Mouse (Mus musculus): ENCODE results near the gene 2810408A11Rik. TPM values are rescaled to one million over a fixed set of nuclear protein-coding genes. Genes with fewer than 3 reads are reported as not detected.

The 2810408A11Rik gene
- under 1 TPM; 0.43 to 0.81 (median 0.60) TPM for total RNA-seq (2022)

DNA sequence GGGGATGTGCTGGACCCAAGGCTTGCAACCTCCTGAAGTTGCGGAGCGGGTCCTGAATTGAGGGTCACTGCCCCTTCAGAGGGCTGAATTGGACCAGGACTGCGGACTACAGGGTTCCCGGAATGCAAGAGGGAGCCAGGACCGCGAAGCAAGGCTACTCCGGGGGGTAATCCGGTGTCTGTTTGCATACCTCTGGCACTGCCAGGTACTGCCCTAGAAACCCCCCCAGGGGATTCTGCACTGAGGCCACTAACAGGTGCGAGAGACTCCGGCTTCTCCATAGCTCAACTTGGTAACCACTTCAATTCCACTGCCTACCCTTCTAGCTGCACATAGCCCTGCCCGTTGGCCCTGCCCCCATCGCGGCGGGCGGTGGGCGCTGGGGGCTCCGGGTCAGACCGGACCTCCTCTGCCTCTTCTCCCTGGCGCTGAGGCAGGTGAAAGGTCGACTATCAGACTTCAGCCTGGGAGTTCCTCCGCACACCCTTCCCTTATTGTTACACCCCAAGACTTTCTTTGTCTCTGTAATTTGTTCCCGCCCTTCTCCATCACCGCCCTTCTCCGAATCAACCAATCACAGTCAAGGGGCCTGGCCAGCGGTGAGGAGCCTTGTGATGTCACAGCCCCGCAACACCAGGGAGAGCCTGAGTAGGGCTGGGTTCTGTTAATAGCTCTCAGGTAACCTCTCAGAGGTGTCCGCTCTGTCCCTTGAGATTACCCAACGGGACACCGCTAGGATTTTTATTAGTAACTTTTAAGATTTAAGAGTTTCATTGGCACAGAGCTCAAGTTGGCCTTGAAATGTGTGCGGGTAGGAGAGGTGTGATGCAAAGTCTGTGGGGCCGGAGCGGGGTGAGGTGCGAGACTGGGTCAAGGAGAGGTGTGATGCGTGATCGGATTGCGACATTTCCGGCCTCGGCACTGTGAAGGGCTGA is at the start of gene 2810408A11Rik, which contains the start of gene Neurl4:
2810408A11Rik (minus strand) TSS at position 517 of the 935 bp plus-strand sequence.
Neurl4 (plus strand) TSS at position 602 of the 935 bp plus-strand sequence.
- peak; percentile 94 for DNase-seq (ENCODE audit: low spot score)

DNA sequence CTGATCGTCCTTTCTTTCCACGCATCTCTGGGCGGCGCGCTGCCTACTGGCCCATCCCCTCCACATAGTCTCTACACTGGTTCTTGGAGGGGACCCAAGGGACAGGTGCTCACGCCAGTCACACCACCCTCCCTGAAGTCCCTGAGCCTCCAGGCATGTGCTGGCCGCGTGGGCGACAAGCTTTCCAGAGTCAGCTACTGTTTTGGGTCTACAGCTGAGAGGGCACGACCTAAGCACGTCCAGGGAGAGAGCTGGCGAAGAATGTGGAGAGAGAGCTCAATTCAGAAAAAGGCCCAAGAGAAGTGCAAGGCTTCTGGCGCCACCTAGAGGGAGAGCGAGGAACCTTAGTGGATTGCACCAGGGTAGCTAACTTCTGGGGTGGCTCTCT is 48.0 kb upstream of the 2810408A11Rik start:
- DNase-seq (ENCODE audit: low spot score): peak; percentile 91

DNA sequence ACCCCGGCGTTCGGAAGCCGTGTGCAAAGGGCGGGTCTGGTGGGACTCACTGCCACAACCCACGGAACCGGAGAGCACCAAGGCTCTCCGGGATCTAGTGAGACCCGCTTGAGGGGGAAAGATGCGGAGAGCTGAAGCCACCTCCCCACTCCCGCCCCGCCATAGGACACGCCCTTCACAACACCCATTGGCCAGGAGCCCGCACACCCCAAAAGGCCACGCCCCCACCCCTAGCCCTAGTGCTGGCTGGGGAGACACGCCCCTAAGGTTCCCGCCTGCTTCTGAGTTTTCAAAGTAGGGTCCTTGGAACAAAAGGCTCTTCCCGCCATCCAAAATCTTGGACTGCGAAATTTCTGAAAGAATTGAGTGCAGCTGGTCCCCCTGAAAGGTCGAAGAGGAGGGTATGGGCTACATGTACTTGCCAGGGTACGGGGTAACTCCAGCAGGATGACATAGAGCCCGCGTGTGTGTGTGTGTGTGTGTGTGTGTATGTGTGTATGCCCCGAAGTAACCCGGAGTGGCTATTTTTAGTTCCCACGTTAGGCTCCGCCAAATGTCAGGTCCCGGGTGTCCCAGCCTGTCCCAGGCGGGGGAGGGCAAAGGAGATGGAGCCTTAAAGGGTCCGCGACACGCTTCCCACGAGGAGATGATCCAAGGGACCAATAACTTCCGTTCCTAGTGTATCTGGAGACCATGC is 47.4 kb upstream of the 2810408A11Rik start, which contains the start of gene Slc2a4:
Slc2a4 (minus strand) TSS at position 123 of the 697 bp plus-strand sequence.
- peak; percentile 91 for DNase-seq (ENCODE audit: low spot score)

DNA sequence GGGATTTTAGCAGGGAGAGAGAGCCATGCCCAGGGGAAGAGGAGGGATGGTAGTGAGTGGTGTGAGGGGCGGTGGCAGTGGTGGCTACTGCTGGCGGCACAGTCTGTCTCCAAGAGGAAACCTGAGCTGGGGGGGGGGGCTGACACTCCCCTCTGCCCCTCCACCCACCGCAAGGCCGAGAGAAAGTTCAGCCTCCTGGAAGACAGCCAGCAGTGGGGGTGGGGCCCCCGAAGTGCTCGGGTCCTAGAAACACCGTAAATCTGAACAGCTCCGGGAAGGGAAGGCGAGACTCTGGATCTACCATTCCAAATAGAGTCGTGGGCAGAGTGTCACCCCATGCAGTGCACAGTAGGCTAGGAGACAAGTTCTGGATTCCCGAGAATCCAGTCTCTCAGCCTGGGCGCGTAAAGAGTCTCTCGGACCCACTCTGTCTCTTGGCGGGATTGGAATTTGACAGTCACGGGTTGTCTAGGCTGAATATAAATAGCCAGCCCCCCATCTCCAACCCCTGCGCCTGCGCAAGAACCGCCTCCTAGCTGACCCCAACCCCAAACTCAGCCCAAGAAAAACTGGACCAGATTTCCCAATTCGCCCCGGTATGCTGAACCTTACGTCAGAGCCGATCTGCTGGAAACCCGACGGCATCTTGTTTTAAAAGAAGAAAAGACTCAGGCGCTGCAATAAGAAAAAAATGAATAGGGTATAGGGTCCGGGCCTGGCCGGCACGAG is 46.7 kb upstream of the 2810408A11Rik start:
- peak; percentile 54 for DNase-seq (ENCODE audit: low spot score)

DNA sequence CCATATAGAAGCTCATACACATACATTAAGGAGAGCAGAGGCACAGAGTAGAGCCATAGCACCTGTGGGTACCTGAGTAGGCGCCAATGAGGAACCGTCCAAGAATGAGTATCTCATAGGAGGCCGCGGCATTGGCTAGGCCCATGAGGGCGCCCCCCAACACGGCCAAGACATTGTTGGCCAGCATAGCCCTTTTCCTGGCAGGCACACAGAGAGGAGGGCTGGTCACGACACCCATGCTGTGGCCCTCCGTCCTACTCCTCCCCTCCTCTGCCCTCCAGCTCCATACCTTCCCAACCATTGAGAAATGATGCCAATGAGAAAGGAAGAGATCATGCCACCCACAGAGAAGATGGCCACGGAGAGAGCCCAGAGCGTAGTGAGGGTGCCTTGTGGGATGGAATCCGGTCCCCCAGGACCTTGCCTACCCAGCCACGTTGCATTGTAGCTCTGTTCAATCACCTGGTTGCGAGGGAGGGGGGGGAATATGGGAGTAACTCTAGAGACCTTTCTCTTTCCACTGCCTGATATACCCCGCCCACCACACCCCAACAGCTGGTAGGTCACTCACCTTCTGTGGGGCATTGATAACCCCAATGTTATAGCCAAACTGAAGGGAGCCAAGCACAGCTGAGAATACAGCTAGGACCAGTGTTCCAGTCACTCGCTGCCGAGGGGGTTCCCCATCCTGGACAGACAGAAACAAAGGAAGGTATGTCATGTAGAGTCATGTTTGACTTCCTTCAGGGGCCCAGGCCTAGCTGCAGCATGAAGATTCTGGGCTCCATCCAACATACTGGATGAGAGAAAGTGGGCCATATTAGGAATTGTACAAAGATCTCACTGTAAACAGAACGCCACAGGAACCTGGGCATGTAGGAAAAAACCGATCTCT is 45.5 kb upstream of the 2810408A11Rik start:
- no peak for DNase-seq (ENCODE audit: low spot score)

DNA sequence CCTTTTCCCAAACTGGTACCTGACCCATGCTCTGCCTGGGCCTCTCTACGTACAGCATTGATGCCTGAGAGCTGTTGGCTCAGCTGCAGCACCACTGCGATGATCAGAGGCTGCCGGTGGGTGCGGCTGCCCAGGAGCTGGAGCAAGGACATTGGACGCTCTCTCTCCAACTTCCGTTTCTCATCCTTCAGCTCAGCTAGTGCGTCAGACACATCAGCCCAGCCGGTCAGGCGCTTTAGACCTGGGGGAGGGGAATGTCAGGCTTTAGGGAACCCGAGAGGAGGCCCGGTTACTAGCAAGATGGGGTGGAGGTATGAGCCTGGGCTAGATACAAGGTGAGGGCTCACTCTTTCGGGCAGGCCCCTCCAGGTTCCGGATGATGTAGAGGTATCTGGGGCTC is 44.4 kb upstream of the 2810408A11Rik start:
- no peak for DNase-seq (ENCODE audit: low spot score)

DNA sequence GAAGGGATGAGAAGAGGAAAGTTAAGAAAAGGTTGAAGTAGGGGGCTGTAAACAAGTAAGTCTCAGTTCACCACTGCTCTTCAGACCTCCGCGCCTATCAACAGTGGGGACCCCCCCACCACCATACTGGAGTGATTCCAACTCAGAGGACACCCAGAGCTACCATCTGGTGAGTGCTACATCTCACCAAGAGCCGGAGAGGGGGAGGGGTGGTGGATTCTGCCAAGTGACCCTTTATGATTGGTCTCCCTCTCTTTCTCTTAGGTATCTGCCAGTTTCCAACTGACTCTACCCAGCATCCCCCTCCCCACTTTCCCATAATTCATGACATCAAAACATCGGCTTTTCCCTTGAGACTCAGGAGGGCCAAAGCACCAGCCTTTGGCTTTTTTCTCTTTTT is 40.2 kb upstream of the 2810408A11Rik start:
- DNase-seq (ENCODE audit: low spot score): no peak

DNA sequence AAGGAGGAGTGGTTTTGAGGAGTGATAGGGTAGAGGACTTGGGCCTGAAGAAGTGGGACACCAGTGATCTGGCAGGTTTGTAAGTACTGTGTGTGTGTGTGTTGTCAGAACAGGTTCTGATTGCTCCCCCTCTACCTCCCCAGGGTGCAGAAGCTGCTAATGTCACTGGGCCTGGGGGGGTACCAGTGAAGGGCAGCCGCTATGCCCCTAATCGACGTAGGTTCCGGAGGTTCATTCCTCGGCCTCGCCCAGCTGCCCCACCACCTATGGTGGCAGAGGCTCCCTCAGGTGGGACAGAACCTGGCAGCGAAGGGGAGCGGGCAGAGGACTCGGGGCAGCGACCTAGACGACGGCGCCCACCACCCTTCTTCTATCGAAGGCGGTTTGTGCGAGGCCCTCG is 38.9 kb upstream of the 2810408A11Rik start:
- DNase-seq (ENCODE audit: low spot score): no peak

DNA sequence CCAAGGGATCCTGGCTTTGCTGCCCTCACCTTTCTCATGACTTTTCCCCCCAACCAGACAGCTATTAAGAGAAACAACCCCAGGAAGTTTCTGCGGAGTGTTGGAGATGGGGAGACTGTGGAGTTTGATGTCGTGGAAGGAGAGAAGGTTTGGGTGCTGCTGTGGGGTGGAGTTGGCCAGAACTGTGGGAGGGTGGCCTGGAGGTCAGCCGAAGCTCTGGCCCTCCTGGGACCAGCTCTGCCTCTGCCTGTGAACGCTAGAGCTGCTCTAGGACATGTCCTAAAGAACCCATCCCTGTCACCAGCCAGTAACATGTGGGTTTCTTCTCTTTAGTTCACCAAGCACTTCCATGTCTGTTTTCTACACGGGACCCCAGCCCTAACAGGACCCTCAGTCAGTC is 38.4 kb upstream of the 2810408A11Rik start:
- DNase-seq (ENCODE audit: low spot score): no peak

DNA sequence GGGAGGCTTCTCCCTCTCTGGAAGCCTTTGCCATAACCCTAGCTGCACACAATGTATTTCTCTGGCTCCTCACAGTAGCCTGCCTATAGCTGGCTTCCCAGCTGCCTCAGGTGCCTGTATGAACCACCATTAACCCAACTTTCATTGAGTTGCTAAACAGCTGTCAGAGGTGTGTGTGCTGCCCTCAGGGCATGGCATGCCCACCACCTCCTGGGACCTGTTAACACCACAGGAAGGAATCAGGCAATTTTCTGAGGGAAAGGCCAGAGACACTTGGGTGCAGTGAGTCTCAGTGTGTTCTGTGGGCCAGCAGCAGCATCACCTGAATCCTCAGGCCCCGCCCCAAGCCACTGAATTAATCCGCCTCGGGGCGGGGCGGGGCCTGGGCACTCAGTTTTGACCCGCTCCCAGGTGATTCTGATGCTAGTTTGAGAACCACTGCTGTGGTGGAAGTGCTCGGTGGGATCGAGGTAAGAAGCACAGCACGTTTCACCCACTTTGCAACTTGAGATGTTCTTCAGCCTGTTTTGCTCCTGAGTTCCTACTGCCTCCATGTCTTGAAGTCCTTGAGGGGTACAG is 37.7 kb upstream of the 2810408A11Rik start:
- no peak for DNase-seq (ENCODE audit: low spot score)

DNA sequence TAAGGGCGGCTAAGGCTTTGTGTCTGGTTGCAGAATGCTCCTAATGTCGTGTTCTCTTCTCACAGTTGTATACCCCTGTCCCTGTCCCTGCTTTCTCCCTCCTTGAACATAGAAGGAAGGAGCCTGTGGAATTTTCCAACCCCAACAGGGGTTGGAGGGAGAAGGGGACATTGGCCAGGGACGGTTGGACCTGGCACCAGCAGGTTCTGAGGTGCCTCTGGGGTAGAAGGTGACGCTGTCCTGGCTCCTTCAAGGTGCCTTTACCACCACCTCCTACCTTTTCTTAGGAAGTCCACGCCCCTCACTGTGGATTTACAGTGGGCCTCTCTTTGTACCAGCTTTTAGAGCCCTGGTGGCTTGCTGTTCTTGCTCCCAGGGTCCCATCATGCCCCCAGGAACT is 37.0 kb upstream of the 2810408A11Rik start:
- DNase-seq (ENCODE audit: low spot score): no peak

DNA sequence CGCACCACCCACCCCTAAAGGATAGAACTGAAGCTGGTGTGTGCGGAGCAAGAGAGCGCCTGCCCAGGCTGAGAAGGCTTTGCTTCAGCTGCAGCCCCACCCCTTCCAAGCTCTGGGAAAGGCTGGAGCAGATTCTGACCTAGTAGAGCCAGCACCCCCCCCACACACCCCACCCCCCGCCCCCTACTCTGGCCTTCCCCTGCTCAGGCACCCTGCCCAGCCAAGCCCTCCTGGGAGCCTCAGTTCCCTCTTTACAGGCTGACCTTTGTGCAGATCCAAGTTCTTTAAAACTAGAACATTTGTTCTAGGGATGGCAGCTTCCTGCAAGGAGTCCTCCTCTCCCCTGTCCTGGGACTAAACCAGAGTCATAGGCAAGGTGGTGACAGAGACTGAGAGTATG is 36.6 kb upstream of the 2810408A11Rik start:
- DNase-seq (ENCODE audit: low spot score): no peak

DNA sequence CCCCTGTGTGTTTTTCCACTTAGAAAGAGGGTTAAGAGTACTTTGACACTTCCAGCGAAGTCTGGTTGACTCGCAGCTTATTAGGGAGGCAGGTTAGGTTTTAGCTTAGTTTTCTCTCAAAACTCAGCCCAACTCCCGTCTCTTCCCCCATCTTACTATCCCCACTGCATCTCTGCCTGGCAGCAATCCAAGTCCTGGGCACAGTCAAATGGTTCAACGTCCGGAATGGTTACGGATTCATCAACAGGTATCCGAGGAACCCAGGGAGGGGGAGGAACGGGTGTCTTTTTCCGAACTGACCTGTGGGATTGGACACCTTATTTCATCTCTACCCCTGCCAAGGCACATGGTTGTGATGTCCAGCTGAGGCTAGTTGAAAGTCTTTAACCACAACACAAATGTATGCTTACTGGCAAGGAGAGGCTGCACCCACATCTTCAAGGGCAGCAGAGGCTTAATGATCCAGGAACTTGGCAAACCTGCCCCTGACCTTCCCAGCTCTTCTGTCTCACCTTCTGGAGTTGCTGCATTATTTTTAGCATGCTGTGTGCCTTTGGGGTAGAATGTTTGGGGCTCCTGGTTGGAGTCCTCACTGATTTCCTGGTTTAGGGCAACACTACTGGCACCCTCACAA is 36.0 kb upstream of the 2810408A11Rik start:
- no peak for DNase-seq (ENCODE audit: low spot score)

DNA sequence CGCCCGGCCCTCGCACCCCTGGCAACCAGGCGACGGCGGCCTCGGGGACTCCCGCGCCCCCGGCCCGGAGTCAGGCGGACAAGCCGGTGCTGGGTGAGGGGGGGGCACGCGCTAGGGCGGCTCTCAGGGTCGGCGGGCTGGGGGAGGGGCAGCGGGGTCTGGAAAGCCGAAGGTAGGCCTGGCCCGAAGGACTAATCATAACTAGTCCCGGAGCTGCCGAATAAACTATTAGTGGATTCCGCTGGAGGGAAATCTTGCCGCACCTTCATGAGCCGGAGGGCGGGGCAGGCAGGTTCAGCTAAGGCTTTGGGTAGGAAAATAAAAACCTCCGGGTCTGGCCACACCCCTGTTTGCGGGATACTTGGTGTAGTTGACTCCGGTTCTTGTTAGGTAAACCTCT is 35.4 kb upstream of the 2810408A11Rik start:
- DNase-seq (ENCODE audit: low spot score): no peak

DNA sequence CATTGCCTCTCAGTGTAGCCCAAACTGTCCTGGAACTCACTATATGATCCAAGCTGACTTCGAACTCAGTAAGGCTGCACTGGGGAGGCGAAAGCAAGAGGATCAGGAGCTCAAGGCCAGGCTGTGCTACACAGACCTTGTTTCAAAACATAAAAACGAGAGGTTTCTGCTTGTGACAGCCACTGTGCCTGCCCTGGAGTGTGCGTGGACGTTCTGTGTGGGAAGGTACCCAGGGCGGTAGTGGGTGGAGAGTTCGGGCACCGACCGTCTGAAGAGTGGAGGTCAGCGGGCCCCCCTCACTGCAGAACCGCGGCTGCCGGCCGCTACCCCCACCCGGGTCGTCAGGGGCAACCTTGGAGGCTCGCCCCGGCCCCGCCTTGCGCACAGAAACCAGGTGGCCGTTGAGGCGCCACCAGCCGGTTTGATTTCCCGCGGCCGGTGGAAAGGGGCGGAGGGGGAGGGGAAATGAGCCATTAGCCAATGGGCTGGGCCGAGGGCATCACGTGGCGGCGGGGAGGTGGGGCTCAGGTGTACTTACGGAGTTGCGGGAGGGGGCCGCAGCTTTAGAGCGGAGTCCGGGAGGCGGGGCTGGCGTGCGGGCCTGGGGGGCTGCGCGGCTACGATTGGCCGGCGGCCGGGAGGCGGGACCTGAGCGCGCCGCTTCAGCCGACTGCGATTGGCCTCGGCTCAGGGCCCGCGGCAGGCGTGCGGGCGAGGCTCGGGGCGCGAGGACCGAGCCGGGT is 34.5 kb upstream of the 2810408A11Rik start, which contains the start of gene Ybx2:
Ybx2 (plus strand) TSS at position 660 of the 743 bp plus-strand sequence.
- peak; percentile 71 for DNase-seq (ENCODE audit: low spot score)

DNA sequence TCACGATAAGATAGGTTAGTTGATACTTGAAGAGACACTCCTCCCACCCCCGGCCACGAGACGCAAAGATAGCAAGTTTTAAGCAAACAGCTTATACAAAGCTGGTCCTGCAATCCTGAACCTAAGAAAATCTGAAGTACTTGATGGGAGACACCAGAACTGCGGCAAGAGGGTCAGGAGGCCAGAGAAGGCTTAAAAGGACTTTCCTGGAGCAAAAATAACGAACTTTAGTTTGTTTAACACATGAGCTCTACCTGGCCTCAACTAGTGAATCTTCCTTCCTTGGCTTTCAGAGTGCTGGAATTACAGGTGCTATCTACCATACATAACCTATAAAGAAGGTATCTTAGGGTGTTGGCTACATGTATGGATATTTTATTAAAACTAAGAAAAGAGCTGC is 33.9 kb upstream of the 2810408A11Rik start:
- no peak for DNase-seq (ENCODE audit: low spot score)

DNA sequence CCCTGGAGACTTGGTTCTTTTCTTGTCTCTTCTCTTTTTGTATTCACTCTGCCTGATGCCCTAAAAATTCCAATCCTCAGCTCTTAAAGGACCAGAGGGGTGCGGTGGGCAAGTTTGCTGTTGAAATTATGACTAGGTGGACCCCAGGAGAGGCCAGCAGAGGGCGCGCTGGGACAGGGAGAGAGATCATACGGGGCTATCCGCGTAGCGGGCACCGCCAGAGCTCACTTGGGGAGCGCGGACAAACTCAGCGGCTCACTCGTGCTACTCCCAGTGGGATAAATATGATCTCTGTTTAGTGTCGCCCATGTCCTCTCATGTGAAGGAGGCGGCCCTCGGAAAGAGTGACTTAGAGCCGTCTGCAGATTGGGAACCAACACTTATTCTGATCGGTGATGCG is 33.4 kb upstream of the 2810408A11Rik start:
- peak; percentile 91 for DNase-seq (ENCODE audit: low spot score)

DNA sequence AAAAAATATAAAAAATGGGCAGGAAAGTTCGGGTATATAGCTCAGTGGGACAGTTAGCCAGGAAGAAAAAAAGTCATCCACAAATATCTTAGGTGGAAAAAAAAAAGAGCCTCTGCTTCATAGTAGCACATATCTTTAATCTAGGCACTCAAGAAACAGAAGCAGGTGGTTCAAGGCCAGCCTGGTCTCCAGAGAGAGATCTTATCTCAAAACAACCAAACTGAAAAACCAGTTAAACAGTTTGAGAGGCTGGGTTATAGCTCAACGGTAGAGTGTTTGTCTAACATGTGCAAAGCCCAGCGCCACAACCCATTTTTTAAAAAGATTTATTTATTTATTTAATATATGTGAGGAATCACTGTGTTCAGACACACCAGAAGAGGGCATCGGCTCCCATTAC is 32.3 kb upstream of the 2810408A11Rik start:
- no peak for DNase-seq (ENCODE audit: low spot score)

DNA sequence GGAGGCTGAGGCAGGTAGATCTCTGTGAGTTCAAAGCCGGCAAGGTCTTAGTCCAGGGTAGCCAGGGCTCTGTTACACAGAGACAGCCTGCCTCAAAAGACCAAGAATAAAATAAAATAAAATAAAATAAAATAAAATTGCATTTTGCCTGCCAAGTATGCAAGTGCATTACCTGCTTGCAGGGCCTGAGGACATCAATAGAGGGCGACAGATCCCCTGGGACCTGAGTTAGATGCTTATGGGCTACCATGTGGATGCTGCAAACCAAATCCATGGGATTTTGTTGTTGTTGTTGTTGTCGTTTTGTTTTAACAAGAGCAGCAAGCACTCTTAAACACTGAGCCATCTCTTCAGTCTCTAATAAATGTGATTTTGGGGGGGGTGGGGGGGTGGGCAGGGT is 31.5 kb upstream of the 2810408A11Rik start:
- DNase-seq (ENCODE audit: low spot score): no peak

Measured in heart, adult 8-10 months (tissue).